Comparison of ENCODE assay signal across 10 mouse cellular contexts in the genomic region with DNA sequence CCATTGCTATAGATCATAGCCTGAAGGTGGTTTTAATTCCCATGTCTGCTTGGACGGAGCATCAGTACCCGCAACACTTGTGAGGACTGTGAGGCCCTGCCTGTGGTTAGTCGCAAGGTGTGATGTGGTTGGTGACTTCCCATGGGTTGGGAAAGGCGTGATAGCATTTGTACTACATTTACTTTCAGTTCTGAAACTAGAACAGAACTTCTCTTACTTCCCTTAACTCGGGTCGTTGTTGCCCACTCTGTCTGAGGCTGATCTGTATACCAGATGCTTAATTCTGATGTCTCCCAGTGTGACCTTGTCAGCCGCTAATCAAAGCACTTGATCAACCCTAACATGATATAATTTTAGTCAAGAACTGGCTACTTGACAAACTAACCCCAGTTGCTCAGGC. TPM values are rescaled to one million over a fixed set of nuclear protein-coding genes. Genes with fewer than 3 reads are reported as not detected.
DNase-seq lines count a peak whose midpoint lies in the region; ATAC-seq lines count a peak whose summit lies in the region.
"Had no signal": no experiment of that assay in that cellular context is flagged by ENCODE, and none has a peak within 500 bp of the region (broad histone marks: within the 10 kb centered on the region; RNA-seq: fewer than 3 reads in every experiment).

No protein-coding gene starts in this region.

- 0 out of 2 replicates have a peak, but pooled peaks have one; percentile 20 for ATAC-seq in erythroid progenitor cell, adult 5-6 weeks (replicated peaks; ENCODE audit: low FRiP score, poor library complexity, severe bottlenecking)
- ATAC-seq in megakaryocyte, adult 5-6 weeks (ENCODE audit: poor library complexity, severe bottlenecking), result peak; percentile 82

- peak; percentile 33 for DNase-seq in lung, postnatal 36 days
- no peak for DNase-seq in lung, postnatal 14 days
- DNase-seq in thymus, postnatal 25 days, result peak; percentile 42
- no peak for DNase-seq in heart, adult 9 months (ENCODE audit: low spot score in 2 of 2)
- DNase-seq in kidney, postnatal 4 days, result no peak
- DNase-seq in kidney, adult 18-20 months, result no peak
- DNase-seq: cerebellum, postnatal 14 days; right cerebral cortex, postnatal 4 days had no signal

RNA-seq across cellular contexts. Expression of a gene that starts 6.2 kb away (rescaled TPM):
- not detected in 2 replicates for total RNA-seq in erythroid progenitor cell, adult 5-6 weeks (2015; ENCODE audit: low replicate concordance)
- total RNA-seq in erythroid progenitor cell, adult 5-6 weeks (2017; ENCODE audit: low replicate concordance), result not detected in 2 replicates
- not detected in 2 replicates for total RNA-seq in megakaryocyte, adult 5-6 weeks (2015)
- total RNA-seq in megakaryocyte, adult 5-6 weeks (2017), result not detected in 2 replicates

RNA-seq across cellular contexts. Expression of a gene that starts 14.3 kb away (rescaled TPM):
- 1.1 and 5.0 TPM in 2 replicates for total RNA-seq in erythroid progenitor cell, adult 5-6 weeks (2015; ENCODE audit: low replicate concordance)
- 1.2 and 2.2 TPM in 2 replicates for total RNA-seq in erythroid progenitor cell, adult 5-6 weeks (2017; ENCODE audit: low replicate concordance)
- 11.2 and 11.8 TPM in 2 replicates for total RNA-seq in megakaryocyte, adult 5-6 weeks (2015)
- total RNA-seq in megakaryocyte, adult 5-6 weeks (2017), result 13.0 and 14.6 TPM in 2 replicates

RNA-seq across cellular contexts. Expression of a gene that starts 22.3 kb away (rescaled TPM):
- total RNA-seq in erythroid progenitor cell, adult 5-6 weeks (2015; ENCODE audit: low replicate concordance), result 4.3 and 9.2 TPM in 2 replicates
- 4.3 and 4.4 TPM in 2 replicates for total RNA-seq in erythroid progenitor cell, adult 5-6 weeks (2017; ENCODE audit: low replicate concordance)
- total RNA-seq in megakaryocyte, adult 5-6 weeks (2015), result 33.1 and 36.4 TPM in 2 replicates
- total RNA-seq in megakaryocyte, adult 5-6 weeks (2017), result 25.7 and 29.0 TPM in 2 replicates

RNA-seq across cellular contexts. Expression of a gene that starts 25.7 kb away (rescaled TPM):
- 26.0 and 34.2 TPM in 2 replicates for total RNA-seq in erythroid progenitor cell, adult 5-6 weeks (2015; ENCODE audit: low replicate concordance)
- total RNA-seq in erythroid progenitor cell, adult 5-6 weeks (2017; ENCODE audit: low replicate concordance), result 7.8 and 8.2 TPM in 2 replicates
- 266 and 325 TPM in 2 replicates for total RNA-seq in megakaryocyte, adult 5-6 weeks (2015)
- total RNA-seq in megakaryocyte, adult 5-6 weeks (2017), result 179 and 182 TPM in 2 replicates

Comparison
In these comparisons a context has a peak if more than half of its experiments do, and no peak if none do; other contexts are left out.
1. DNase-seq: peak in lung, postnatal 36 days (single experiment) and thymus, postnatal 25 days (single experiment); none in lung, postnatal 14 days (single experiment), heart, adult 9 months (0 of 2), kidney, postnatal 4 days (0 of 2) and kidney, adult 18-20 months (single experiment).